Mouse (Mus musculus): Measurements from ENCODE around the gene Olfr23. TPM values are rescaled to one million over a fixed set of nuclear protein-coding genes. Genes with fewer than 3 reads are reported as not detected.
"Not testable (repeated sequence)": the region's sequence is repeated elsewhere in the genome, so short reads cannot be mapped to it uniquely, and the experiment has no call there.

Olfr23 gene
- total RNA-seq (2021): not detected
- long read RNA-seq, experiment 1: 0 reads
- long read RNA-seq, experiment 2: 0 reads

DNA sequence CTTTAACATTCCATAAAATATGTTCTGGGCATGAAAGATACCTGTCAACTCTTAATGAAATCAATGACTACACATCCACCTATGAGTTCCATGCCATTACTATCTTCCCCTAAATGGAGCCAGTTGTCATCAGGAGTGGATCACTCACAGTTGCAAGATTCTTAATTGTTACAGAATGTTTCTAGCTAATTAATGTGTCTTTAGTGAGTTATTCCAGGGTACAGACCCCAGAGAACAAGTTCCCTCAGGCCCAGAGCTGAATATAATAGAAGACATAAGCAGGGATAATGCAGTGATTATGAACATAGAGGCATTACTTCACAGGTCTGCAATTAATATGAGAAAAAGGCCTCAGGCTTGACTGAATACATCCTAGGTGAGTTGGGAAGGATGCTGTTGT is at the start of gene Olfr23:
Olfr23 (plus strand) TSS at position 301 of the 400 bp plus-strand sequence.
- no peak for DNase-seq (ENCODE audit: low spot score in 2 of 2)

DNA sequence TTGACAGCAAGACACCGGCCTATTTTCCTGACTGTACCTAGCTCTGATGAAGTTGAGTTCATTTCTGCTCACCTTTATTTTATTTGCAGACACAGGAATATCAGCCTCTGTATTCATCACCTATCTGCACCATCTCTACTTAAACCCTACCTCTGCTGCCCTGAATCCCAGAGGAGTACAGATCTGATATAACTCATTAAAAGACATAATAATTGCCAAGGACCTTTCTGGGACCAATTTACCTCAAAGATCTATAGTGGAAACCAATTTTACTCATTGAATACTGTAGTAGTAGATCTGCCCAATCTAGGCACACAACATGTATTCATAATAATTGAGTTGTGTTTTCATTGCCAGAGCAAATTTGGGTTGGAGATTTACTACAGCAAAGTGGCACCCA is 45.8 kb upstream of the Olfr23 start, which contains the start of gene Olfr394:
Olfr394 (minus strand) TSS at position 101 of the 400 bp plus-strand sequence.
- DNase-seq (ENCODE audit: low spot score in 2 of 2): no peak

DNA sequence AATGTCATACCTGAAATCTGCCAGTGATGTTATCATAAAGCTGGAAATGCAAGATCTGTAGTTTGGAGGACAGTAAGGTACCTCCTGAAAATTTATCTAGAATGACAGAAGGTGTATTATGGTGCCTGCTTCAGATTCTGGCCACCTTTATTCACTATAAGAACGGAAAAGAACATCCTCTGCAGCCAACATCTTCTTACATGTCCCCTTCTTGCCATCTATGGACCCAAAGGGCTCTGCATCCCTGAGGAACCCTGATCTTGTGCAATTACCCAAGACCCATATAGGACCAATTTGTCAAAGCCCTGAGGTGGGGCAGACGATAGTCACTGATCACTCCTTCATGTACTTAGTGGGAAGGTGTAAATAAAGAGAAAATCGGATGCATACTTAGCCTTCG is 27.3 kb upstream of the Olfr23 start, which contains the start of gene Olfr395:
Olfr395 (minus strand) TSS at position 101 of the 400 bp plus-strand sequence.
- not testable (repeated sequence) for DNase-seq (ENCODE audit: low spot score in 2 of 2)

DNA sequence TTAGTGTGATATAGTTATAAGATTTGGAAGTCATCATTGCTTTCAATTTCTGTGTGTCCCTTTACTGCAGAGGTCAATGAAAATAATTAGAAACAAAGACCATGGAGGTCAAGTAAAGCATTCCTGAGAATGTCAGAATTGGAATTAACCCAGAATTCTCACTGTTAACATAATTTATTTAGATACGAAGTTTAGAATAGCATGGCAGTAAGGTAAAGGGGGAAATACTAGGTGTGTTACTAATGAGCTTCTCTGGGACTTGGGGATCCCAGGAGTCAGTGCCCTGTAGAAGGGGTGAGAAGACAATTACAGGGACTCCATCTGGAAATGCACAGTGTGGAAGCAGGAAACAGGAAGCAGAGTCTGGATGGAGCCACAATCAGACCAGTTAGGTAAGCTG is 24.0 kb downstream of the Olfr23 start, which contains the start of gene Olfr397:
Olfr397 (plus strand) TSS at position 301 of the 400 bp plus-strand sequence.
- DNase-seq (ENCODE audit: low spot score in 2 of 2): no peak

DNA sequence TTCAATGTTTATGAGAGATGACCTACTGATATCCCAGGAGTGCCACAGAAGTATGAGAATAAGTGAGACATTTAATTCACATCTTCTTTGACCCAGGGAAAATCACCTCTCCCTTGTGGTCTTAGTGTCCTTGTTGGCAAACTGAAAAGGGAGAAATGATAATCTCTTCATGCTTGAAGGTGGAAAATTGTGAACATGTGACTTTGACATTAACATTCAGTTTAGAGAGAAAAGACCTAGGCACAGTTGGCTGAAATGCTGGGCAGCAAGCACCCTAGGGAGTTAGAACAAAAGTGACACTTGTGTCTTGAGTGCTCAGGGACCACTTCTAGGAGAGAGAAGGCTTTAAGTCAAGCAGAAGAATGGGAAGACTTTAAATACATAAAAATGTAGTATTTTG is 53.8 kb downstream of the Olfr23 start, which contains the start of gene Olfr398:
Olfr398 (minus strand) TSS at position 101 of the 400 bp plus-strand sequence.
- DNase-seq (ENCODE audit: low spot score in 2 of 2): no peak

Other genes starting within 250 kb of the Olfr23 start
- not detected for gene Zfp735, start 247.9 kb upstream of the Olfr23 start, total RNA-seq (2021)
- gene Olfr389, start 156.0 kb upstream of the Olfr23 start, total RNA-seq (2021): not detected
- not detected for gene Olfr390, start 153.7 kb upstream of the Olfr23 start, total RNA-seq (2021)
- gene Olfr391-ps, start 133.6 kb upstream of the Olfr23 start, total RNA-seq (2021): not detected
- not detected for gene Olfr392, start 119.6 kb upstream of the Olfr23 start, total RNA-seq (2021)
- gene Olfr393, start 85.2 kb upstream of the Olfr23 start, total RNA-seq (2021): not detected
- not detected for gene Olfr394, start 45.9 kb upstream of the Olfr23 start, total RNA-seq (2021)
- gene Olfr395, start 27.4 kb upstream of the Olfr23 start, total RNA-seq (2021): not detected
- gene Olfr397, start 24.1 kb downstream of the Olfr23 start, total RNA-seq (2021): not detected
- not detected for gene Olfr398, start 53.7 kb downstream of the Olfr23 start, total RNA-seq (2021)
- gene Olfr139, start 119.9 kb downstream of the Olfr23 start, total RNA-seq (2021): not detected
- gene Olfr399, start 119.9 kb downstream of the Olfr23 start, total RNA-seq (2021): not detected
- not detected for gene Zfp616, start 133.3 kb downstream of the Olfr23 start, total RNA-seq (2021)
- not detected for gene Olfr401, start 177.0 kb downstream of the Olfr23 start, total RNA-seq (2021)
- gene Olfr402, start 216.9 kb downstream of the Olfr23 start, total RNA-seq (2021): not detected
- not detected for gene Olfr403, start 249.6 kb downstream of the Olfr23 start, total RNA-seq (2021)

Measured in gastrocnemius, postnatal 4 days (tissue).